Mouse (Mus musculus) T-helper 1 cell (primary cell): ENCODE results near the gene Tbc1d16.
"Not testable (repeated sequence)": the region's sequence is repeated elsewhere in the genome, so short reads cannot be mapped to it uniquely, and the experiment has no call there.

Source experiments
- in situ Hi-C: fragments of 300-600 bp; cut with MboI, MseI; formaldehyde crosslinking; loops from one replicate; pipeline ENCODE4 v1.15.1; 2025; ENCODE audit warnings: high pct_unique_total_duplicates

Gene Tbc1d16

DNA sequence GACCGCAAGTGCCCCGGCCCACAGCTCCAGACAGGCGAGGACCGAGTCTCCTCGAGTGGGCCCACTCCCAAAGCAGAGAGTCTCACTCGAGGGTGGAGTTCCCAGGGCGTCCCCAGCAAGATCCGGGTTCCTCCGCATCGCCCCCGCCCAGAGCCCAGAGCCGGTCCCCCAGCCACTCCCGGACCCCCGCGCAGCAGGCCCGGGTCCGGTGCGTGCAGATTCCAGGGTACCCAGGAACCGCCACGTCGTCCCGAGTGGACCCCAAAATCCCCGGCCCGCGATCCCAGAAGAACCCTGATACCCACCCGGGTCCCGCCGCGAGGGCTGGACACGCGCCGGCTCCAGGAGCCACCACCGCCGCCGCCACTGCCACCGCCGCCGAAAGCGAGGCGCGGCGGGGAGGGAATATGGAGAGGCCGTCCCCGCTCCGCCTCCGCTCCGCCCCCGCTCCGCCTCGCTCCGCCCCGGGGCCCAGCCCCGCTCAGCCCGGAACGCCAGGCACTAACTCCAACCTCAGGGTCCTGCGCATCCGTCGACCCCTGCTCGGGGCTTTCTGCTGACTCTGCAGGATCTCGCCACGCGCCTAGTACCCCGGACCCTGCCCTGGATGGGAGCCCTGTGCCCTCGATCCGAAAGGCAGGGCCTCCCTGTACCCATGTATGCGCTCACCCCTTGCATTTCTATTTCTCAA, at the start of gene Tbc1d16, which contains the start of gene Ccdc40:
Gene Tbc1d16, minus strand, starts transcription at position 409 of the 691 bp plus-strand sequence.
Gene Ccdc40, plus strand, starts transcription at position 482 of the 691 bp plus-strand sequence.
- in situ Hi-C loops, result no loop called here

DNA sequence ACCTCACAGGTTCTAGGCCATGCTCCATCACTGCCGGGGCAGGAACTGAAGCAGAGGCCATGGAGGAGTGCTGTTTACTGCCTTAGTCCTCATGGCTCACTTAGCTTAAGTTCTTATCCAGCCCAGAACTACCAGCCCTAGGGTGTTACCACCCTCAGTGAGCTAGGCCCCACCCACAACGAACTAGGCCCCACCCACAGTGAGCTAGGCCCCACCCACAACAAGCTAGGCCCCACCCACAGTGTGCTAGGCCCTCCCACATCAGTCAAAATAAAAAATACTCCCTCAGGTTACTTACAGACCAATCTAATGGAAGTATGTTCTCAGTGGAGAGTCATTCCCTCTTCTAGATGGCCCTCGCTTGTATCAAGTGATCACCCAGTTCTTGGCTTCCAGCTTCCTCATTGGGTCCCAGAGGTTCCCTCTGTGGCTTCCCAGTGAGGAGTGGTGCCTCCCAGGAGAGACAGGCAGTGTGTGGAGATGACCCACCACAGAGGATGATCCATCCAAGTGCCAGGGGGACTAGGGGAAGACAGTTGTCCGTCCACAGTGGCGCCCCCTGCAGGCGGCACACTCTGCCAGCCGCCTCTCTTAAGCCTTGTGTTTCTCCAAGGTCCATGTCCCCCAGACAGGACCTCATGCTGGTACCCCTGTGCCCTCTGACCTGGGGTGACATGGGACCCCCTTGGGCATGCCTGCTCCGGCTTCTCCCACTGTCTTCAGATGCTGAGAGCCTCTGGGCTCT, 45.1 kb upstream of the Tbc1d16 start:
- in situ Hi-C loops, result no loop called here

DNA sequence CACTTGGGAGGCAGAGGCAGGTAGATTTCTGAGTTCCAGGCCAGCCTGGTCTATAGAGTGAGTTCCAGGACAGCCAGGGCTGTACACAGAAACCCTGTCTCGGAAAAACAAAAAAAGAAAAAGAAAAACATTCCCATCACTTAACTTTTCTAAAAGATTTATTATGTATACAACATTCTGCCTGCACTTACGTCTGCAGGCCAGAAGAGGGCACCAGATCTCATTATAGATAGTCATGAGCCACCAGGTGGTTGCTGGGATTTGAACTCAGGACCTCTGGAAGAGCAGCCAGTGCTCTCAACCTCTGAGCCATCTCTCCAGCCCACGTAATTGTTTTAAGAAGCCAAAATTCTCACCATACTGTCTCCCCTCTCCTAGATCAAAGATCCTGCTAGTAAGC, 44.2 kb upstream of the Tbc1d16 start:
- in situ Hi-C loops, result not testable (repeated sequence)

DNA sequence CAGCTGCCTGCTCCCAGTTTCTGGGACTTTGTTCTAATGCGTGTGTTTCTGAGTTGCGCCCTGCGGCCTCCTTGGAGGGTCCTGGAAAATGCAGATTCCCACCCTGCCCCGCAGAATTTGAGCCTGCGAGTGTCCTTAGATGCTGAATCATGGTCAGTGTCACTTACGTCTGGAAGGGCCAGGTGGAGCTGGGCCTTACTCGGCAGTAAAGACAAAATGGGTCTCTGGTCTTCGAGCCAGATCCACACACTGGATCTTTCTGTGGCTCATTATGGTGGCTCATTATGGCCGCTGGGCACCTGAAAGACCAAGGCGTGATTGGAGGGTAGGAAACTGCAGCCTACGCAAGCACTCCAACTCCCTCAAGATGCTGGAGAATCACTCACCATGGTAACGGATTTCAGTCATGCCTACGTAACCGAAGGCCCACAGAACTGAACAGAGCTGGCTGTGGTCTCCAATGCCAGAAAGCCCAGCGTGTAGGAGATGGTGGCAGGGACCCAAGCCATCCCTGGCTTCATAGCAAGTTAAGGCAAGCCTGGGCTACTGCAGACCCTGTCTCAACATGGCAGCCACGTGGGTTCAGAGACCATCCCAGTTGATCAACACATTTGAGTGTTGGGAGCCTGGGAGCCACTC, 40.4 kb upstream of the Tbc1d16 start:
- in situ Hi-C loops, result no loop called here

DNA sequence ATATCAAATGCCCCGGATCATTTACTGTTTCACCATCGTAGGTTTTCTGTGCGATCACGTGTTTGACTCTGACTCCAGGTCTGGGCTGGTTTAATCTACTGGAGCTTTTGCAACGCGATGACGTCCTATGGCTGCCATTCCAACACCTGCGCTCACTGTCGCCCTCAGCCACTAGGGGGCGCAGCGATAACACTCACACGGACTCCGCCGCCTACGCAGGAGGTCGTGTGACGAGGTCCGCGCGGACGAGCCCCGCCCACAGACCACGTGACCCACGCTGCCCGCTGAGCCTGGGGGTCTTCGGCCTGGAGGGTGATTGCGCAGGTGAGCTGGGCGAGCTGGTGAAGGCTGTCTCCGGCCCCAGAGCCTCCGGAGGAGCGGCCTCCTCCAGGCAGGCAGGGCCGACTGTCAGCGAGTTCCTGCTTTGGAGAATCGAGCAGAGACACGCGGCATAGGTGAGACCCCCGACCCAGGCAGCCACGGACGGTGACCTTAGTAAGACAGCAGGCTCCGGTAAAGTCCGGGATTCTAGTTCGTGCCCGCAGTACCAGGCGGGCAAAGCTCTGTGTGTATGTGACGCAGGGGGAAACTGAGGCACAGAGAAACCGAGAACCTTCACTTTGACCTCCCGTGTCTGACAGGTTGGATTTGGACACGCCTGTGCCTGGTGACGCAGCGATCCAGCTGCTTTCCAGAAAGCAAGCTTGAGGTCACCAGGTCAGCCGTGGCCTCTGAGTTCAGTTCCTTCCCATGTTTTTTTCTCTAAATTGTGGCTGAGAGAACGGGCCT, 39.7 kb upstream of the Tbc1d16 start, which contains the start of gene Gaa:
Gene Gaa, plus strand, starts transcription at position 120 of the 789 bp plus-strand sequence.
- in situ Hi-C loops, result no loop called here

DNA sequence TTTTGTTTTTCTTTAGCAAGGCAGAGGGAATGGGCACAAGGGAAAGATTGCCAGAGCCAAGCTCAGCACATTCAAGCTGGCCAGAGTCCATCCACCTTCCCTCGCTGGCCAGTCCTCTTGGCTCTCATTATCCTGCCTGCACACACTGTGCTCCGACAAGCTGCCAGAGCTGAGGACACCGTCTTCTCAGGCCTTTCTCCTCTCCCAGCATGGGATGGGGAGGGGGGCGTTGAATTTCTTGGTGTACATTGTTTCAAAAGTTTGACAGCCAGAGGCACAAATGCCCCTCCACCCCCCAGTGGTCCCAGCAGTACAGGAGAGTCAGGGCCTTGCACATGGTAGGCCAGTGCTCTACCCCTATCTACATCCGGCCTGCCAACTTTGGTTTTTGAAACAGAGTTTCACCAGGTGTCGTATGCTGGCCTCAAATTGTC, 39.0 kb upstream of the Tbc1d16 start:
- in situ Hi-C loops, result no loop called here

DNA sequence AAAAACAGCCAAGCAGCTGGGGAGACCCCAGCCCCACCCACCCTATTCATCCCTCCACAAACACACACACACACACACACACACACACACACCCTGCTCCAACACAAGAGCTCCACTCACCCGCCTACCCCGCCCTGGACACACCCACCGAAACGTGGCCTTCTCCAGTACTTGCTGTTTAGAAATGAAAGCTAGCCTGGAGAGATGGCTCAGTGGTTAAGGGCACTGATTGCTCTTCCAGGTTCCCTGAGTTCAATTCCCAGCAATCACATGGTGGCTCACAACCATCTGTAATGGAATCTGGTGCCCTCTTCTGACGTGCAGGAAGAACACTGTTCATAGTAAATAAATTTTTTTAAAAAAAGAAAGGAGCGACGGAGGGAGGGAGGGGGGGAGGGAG, 37.5 kb upstream of the Tbc1d16 start:
- in situ Hi-C loops, result no loop called here

GRCm38 (mm10) chr11:119264413-119264812, 36.1 kb upstream of the Tbc1d16 start:
- in situ Hi-C loops, result no loop called here

GRCm38 (mm10) chr11:119259977-119260376, 31.7 kb upstream of the Tbc1d16 start:
- in situ Hi-C loops, result no loop called here

- in situ Hi-C loops, result no loop called here
Observed at GRCm38 (mm10) chr11:119258572-119259322, 30.4 kb upstream of the Tbc1d16 start.

DNA sequence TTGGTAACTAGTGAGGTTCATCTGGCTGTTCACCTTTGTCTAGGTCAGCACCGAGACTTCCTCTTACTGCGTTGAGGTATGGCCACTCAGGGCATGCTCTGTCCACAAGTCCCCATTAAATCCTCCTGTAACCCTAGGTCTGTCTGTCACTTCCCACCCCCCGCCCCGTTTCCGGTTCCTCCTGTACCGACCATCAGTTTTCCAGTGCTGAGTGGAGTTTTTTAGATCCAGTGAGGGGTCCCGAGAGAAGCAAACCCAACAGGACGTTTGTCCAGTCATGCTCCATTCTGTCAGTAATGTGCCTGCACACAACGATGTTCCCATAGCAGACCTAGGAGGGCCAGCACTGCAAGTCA, 29.9 kb upstream of the Tbc1d16 start:
- in situ Hi-C loops, result no loop called here

DNA sequence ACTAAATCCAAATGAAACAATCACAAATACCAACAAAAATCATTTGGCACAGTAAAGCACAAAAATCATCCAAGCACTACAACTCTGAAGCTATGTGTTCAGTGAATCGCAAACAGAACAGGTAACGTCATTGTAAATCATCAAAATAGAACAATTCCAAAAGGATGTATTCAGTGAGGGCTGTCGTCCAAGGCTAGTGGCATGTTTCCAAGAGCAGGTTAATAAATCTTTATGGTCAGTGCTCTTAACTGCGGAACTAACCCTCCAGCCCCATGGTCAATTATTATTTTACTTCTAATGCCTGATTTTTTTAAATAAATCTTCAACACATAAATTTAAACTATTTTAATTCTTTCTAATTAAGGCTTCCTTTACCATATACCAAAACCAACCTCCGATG, 28.3 kb upstream of the Tbc1d16 start:
- in situ Hi-C loops, result not testable (repeated sequence)

GRCm38 (mm10) chr11:119252854-119253541, 24.7 kb upstream of the Tbc1d16 start:
- in situ Hi-C loops, result no loop called here

GRCm38 (mm10) chr11:119250998-119251397, 22.7 kb upstream of the Tbc1d16 start:
- in situ Hi-C loops, result no loop called here

- in situ Hi-C loops, result no loop called here
Observed at GRCm38 (mm10) chr11:119249011-119249410, 20.7 kb upstream of the Tbc1d16 start.

DNA sequence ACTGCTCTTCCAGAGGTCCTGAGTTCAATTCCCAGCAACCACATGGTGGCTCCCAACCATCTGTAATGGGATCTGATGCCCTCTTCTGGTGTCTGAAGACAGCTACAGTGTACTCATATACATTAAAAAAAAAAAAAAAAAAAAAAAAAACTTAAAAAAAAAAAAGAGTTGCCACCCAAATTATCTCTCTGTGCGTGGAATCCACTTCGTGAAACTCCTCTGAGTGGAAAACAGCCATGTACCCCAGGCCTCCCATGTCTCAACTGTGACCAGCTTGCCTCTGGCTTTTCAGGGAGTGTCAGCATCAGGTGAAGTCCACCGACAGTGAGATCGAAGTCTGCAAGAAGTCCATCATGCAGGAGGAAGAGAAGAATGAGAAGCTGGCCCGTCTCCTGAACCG, 17.2 kb upstream of the Tbc1d16 start:
- in situ Hi-C loops, result not testable (repeated sequence)

GRCm38 (mm10) chr11:119239480-119239879, 11.2 kb upstream of the Tbc1d16 start:
- in situ Hi-C loops, result no loop called here

DNA sequence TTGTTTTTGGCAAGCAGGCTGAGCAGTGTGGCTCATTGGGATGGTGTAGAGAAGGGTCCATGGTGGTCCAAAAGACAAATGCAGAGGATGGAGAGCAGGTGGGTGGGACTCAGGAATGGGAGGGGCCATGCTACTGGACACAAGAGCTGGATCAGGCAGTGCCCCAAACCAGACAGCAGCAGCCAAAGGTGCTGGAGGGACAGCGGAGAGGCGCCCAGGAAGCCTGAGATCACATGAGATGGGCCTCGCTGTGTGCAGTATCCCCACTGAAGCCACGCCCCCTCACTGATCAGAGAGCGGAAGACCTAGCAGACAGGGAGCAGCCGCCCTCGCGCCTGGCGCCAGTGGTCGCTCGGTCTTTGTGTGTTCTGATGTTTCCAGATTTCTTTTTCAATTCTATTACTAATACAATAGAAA, 10.0 kb upstream of the Tbc1d16 start:
- in situ Hi-C loops, result no loop called here

GRCm38 (mm10) chr11:119237568-119238304, 9.4 kb upstream of the Tbc1d16 start:
- in situ Hi-C loops, result no loop called here

DNA sequence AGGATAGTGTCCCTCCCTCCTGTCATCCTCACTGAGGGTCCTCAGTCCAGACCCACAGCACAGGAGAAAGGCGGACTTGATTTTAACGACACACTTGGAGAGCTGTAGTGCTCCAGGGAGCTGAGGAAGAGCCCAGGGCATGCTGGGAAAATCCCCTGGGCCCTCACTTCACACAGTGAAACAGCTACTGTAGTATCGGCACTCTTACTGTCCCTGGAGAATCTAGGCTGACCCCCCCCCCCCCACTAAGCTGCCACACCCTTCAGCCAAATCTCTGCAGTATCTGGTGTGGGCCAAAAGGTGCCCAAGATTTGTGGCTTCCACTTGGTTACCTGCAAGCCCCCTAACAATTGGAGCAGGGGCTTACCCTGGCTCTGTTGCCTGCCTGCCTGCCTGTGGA, 8.7 kb upstream of the Tbc1d16 start:
- in situ Hi-C loops, result no loop called here
